Mouse (Mus musculus) hindbrain, embryonic 13.5 days (tissue): Measurements from ENCODE around the gene Osbpl10. TPM values are rescaled to one million over a fixed set of nuclear protein-coding genes. Genes with fewer than 3 reads are reported as not detected.
A peak's percentile ranks its signal among the peaks of the same experiment; 100 is the strongest.
"Not testable (repeated sequence)": the region's sequence is repeated elsewhere in the genome, so short reads cannot be mapped to it uniquely, and the experiment has no call there.

Experiments used
- ATAC-seq: fragments of 200-750 bp; cut with Nextera tagmentation; 2 replicates; pipeline ENCODE4 v1.8.0; 2017; ENCODE audit warnings: moderate TSS enrichment; ENCODE audit not compliant: low FRiP score
- H3K27ac ChIP-seq: fragments of 300-500 bp; sonication (generic); 2 replicates; pipeline ENCODE4 v1.5.1; 2015; ENCODE audit warnings: inconsistent platforms, mild to moderate bottlenecking, moderate library complexity
- H3K27me3 ChIP-seq: fragments of 300-500 bp; sonication (generic); 2 replicates; pipeline ENCODE4 v1.6.1; 2015; ENCODE audit warnings: mild to moderate bottlenecking, inconsistent platforms
- H3K36me3 ChIP-seq: fragments of 300-500 bp; sonication (generic); 2 replicates; pipeline ENCODE4 v1.6.1; 2015; ENCODE audit warnings: mild to moderate bottlenecking, inconsistent platforms
- H3K4me1 ChIP-seq: fragments of 300-500 bp; sonication (generic); replicated peaks from 2 replicates; pipeline ENCODE4 v1.6.1; 2015; ENCODE audit warnings: inconsistent platforms
- H3K4me2 ChIP-seq: fragments of 300-500 bp; sonication (generic); 2 replicates; pipeline ENCODE4 v1.6.1; 2015; ENCODE audit warnings: inconsistent platforms, mild to moderate bottlenecking, moderate library complexity
- H3K4me3 ChIP-seq: fragments of 300-500 bp; sonication (generic); 2 replicates; pipeline ENCODE4 v1.5.1; 2015; ENCODE audit warnings: mild to moderate bottlenecking, inconsistent platforms
- H3K9ac ChIP-seq: fragments of 300-500 bp; sonication (generic); 2 replicates; pipeline ENCODE4 v1.6.1; 2015; ENCODE audit warnings: mild to moderate bottlenecking, inconsistent platforms
- H3K9me3 ChIP-seq: fragments of 300-500 bp; sonication (generic); 2 replicates; pipeline ENCODE4 v1.6.1; 2016; ENCODE audit warnings: inconsistent platforms
- WGBS: fragments of 180-500 bp; shearing (Covaris S2); methylation state at CpG from one replicate; pipeline ENCODE4 v1.1.7; 2015; 5-methylcytosine and 5-hydroxymethylcytosine counted together
- polyA plus RNA-seq: library from polyadenylated mRNA; unstranded; fragments of >200 nt; fragmentation: Nextera tagmentation; extraction: Ambion mirVana; gene quantifications from 2 replicates; pipeline ENCODE4 v1.2.1, GENCODE M21; 2015

Gene Osbpl10
- polyA plus RNA-seq, 1 experiment from 2014 or later: 1.8 TPM

- ATAC-seq: no peak
- no peak overlapping the region for H3K9ac ChIP-seq
- H3K4me3 ChIP-seq: no peak overlapping the region
- H3K36me3 ChIP-seq: peaks cover 92% of the 10 kb centered on the region
- WGBS: 90% methylated on average over 6 of the region's 6 CpGs
- H3K27me3 ChIP-seq: no peaks in the 10 kb centered on the region
- H3K9me3 ChIP-seq: no peaks in the 10 kb centered on the region
- H3K27ac ChIP-seq: no peak overlapping the region
- H3K4me2 ChIP-seq: no peak overlapping the region
- no peaks in the 10 kb centered on the region for H3K4me1 ChIP-seq
Measured at GRCm38 (mm10) chr9:115245092-115245491, 266.7 kb downstream of the Osbpl10 start.

- Histone ChIP-seq H3K27ac (no peak overlapping the region), H3K4me2 (no peak overlapping the region), H3K9ac (no peak overlapping the region), H3K4me3 (no peak overlapping the region), H3K4me1 (no peaks in the 10 kb centered on the region), H3K27me3 (no peaks in the 10 kb centered on the region), H3K36me3 (peaks cover 77% of the 10 kb centered on the region), H3K9me3 (no peaks in the 10 kb centered on the region)
- no peak for ATAC-seq
- 90% methylated on average over 5 of the region's 5 CpGs for WGBS
Measured at GRCm38 (mm10) chr9:115249145-115249544, 270.8 kb downstream of the Osbpl10 start.

GRCm38 (mm10) chr9:115257733-115258286, 279.4 kb downstream of the Osbpl10 start:
- H3K27ac ChIP-seq: 0 out of 2 replicates have a peak overlapping the region, but pooled peaks have one; percentile 13
- H3K9me3 ChIP-seq: no peaks in the 10 kb centered on the region
- 87% methylated on average over 6 of the region's 6 CpGs for WGBS
- peaks cover 42% of the 10 kb centered on the region for H3K36me3 ChIP-seq
- no peaks in the 10 kb centered on the region for H3K27me3 ChIP-seq
- H3K9ac ChIP-seq: no peak overlapping the region
- H3K4me1 ChIP-seq: no peaks in the 10 kb centered on the region
- no peak overlapping the region for H3K4me2 ChIP-seq
- H3K4me3 ChIP-seq: no peak overlapping the region
- ATAC-seq: no peak

- WGBS: 93% methylated on average over 4 of the region's 4 CpGs
- Histone ChIP-seq H3K9me3 (no peaks in the 10 kb centered on the region), H3K4me2 (no peak overlapping the region), H3K4me3 (no peak overlapping the region), H3K27me3 (no peaks in the 10 kb centered on the region), H3K36me3 (peaks cover 34% of the 10 kb centered on the region), H3K4me1 (no peaks in the 10 kb centered on the region), H3K9ac (no peak overlapping the region), H3K27ac (no peak overlapping the region)
- no peak for ATAC-seq
Measured at GRCm38 (mm10) chr9:115259866-115260265, 281.5 kb downstream of the Osbpl10 start.

GRCm38 (mm10) chr9:115260464-115260863, 282.1 kb downstream of the Osbpl10 start:
- Histone ChIP-seq H3K4me2 (no peak overlapping the region), H3K4me1 (no peaks in the 10 kb centered on the region)

GRCm38 (mm10) chr9:115261456-115261855, 283.1 kb downstream of the Osbpl10 start:
- no peaks in the 10 kb centered on the region for H3K27me3 ChIP-seq
- H3K36me3 ChIP-seq: peaks cover 30% of the 10 kb centered on the region
- no peak overlapping the region for H3K9ac ChIP-seq
- no peak overlapping the region for H3K4me3 ChIP-seq
- no peak overlapping the region for H3K27ac ChIP-seq
- no peaks in the 10 kb centered on the region for H3K9me3 ChIP-seq
- no peak overlapping the region for H3K4me2 ChIP-seq
- H3K4me1 ChIP-seq: no peaks in the 10 kb centered on the region
- no peak for ATAC-seq
- WGBS: 77% methylated on average over 8 of the region's 8 CpGs

More at GRCm38 (mm10) chr9:115260464-115260863, 282.1 kb downstream of the Osbpl10 start:
- WGBS: 91% methylated on average over 7 of the region's 7 CpGs
- no peak overlapping the region for H3K9ac ChIP-seq
- peaks cover 31% of the 10 kb centered on the region for H3K36me3 ChIP-seq
- no peak overlapping the region for H3K4me3 ChIP-seq
- no peaks in the 10 kb centered on the region for H3K27me3 ChIP-seq
- no peaks in the 10 kb centered on the region for H3K9me3 ChIP-seq
- H3K27ac ChIP-seq: no peak overlapping the region
- no peak for ATAC-seq

- no peak overlapping the region for H3K27ac ChIP-seq
- no peaks in the 10 kb centered on the region for H3K9me3 ChIP-seq
- ATAC-seq: no peak
- no peaks in the 10 kb centered on the region for H3K4me1 ChIP-seq
- no peak overlapping the region for H3K4me2 ChIP-seq
- H3K4me3 ChIP-seq: no peak overlapping the region
- no peaks in the 10 kb centered on the region for H3K27me3 ChIP-seq
- no peak overlapping the region for H3K9ac ChIP-seq
- WGBS: 83% methylated on average over 5 of the region's 5 CpGs
- H3K36me3 ChIP-seq: peaks cover 26% of the 10 kb centered on the region
Measured at GRCm38 (mm10) chr9:115261896-115262295, 283.5 kb downstream of the Osbpl10 start.

- 92% methylated on average over 3 of the region's 3 CpGs for WGBS
- no peak overlapping the region for H3K4me2 ChIP-seq
- no peak overlapping the region for H3K9ac ChIP-seq
- 0 out of 2 replicates have a peak, but pooled peaks cover 3% of the 10 kb centered on the region for H3K4me1 ChIP-seq
- no peak overlapping the region for H3K4me3 ChIP-seq
- H3K27ac ChIP-seq: no peak overlapping the region
- H3K36me3 ChIP-seq: peaks cover 27% of the 10 kb centered on the region
- H3K9me3 ChIP-seq: peaks cover 3% of the 10 kb centered on the region; the same call in 1 of the 2 replicates
- no peaks in the 10 kb centered on the region for H3K27me3 ChIP-seq
- no peak for ATAC-seq
Measured at GRCm38 (mm10) chr9:115271556-115271955, 293.2 kb downstream of the Osbpl10 start.

- H3K9ac ChIP-seq, H3K27ac ChIP-seq, H3K4me2 ChIP-seq, H3K4me1 ChIP-seq, H3K4me3 ChIP-seq, H3K9me3 ChIP-seq, H3K27me3 ChIP-seq, ATAC-seq: not testable (repeated sequence)
- H3K36me3 ChIP-seq: peaks cover 30% of the 10 kb centered on the region
- whole genome bisulfite sequencing: 90% methylated on average over 5 of the region's 5 CpGs
Measured at GRCm38 (mm10) chr9:115272451-115272850, 294.1 kb downstream of the Osbpl10 start.

- 91% methylated on average over 7 of the region's 7 CpGs for WGBS
Measured at GRCm38 (mm10) chr9:115273095-115273649, 294.8 kb downstream of the Osbpl10 start.

GRCm38 (mm10) chr9:115274806-115275205, 296.4 kb downstream of the Osbpl10 start:
- H3K36me3 ChIP-seq: peaks cover 44% of the 10 kb centered on the region
- no peak for ATAC-seq
- H3K4me2 ChIP-seq: no peak overlapping the region
- no peaks in the 10 kb centered on the region for H3K4me1 ChIP-seq
- no peaks in the 10 kb centered on the region for H3K27me3 ChIP-seq
- no peak overlapping the region for H3K4me3 ChIP-seq
- whole genome bisulfite sequencing: 86% methylated on average over 6 of the region's 6 CpGs
- no peak overlapping the region for H3K9ac ChIP-seq
- no peak overlapping the region for H3K27ac ChIP-seq
- peaks cover 3% of the 10 kb centered on the region; the same call in 1 of the 2 replicates for H3K9me3 ChIP-seq

More at GRCm38 (mm10) chr9:115273095-115273649, 294.8 kb downstream of the Osbpl10 start:
- peaks cover 3% of the 10 kb centered on the region; the same call in 1 of the 2 replicates for H3K9me3 ChIP-seq
- no peak for ATAC-seq
- no peak overlapping the region for H3K27ac ChIP-seq
- H3K4me1 ChIP-seq: 0 out of 2 replicates have a peak, but pooled peaks cover 2% of the 10 kb centered on the region
- no peak overlapping the region for H3K9ac ChIP-seq
- no peaks in the 10 kb centered on the region for H3K27me3 ChIP-seq
- H3K4me3 ChIP-seq: no peak overlapping the region
- no peak overlapping the region for H3K4me2 ChIP-seq
- H3K36me3 ChIP-seq: peaks cover 30% of the 10 kb centered on the region

GRCm38 (mm10) chr9:115278641-115279040, 300.3 kb downstream of the Osbpl10 start:
- no peak for ATAC-seq
- no peak overlapping the region for H3K4me3 ChIP-seq
- no peak overlapping the region for H3K27ac ChIP-seq
- WGBS: 97% methylated on average over 1 of the region's 1 CpGs
- no peak overlapping the region for H3K9ac ChIP-seq
- H3K4me1 ChIP-seq: peaks cover 6% of the 10 kb centered on the region; the same call in 1 of the 2 replicates
- no peaks in the 10 kb centered on the region for H3K27me3 ChIP-seq
- peaks cover 41% of the 10 kb centered on the region for H3K36me3 ChIP-seq
- H3K9me3 ChIP-seq: peaks cover 3% of the 10 kb centered on the region; the same call in 1 of the 2 replicates
- H3K4me2 ChIP-seq: no peak overlapping the region
